Mouse (Mus musculus): ENCODE measurements around the gene Tnfrsf8.
"Not testable (repeated sequence)": the region's sequence is repeated elsewhere in the genome, so short reads cannot be mapped to it uniquely, and the experiment has no call there.

Gene Tnfrsf8

GRCm38 (mm10) chr4:145314836-145315467 is at the start of gene Tnfrsf8:
TSS of gene Tnfrsf8 (minus strand) at chr4:145315164.
- DNase-seq (ENCODE audit: low spot score), result no peak

DNA sequence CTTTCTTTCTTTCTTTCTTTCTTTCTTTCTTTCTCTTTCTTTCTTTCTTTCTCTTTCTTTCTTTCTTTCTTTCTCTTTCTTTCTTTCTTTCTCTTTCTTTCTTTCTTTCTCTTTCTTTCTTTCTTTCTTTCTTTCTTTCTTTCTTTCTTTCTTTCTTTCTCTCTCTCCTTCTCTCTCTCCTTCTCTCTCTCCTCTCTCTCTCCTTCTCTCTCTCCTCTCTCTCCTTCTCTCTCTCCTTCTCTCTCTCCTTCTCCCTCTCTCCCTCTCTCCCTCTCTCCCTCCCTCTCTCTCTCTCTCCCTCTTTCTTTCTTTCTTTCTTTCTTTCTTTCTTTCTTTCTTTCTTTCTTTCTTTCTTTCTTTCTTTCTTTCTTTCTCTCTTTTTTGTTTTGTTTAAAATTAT is 46.7 kb upstream of the Tnfrsf8 start:
- not testable (repeated sequence) for DNase-seq (ENCODE audit: low spot score)

DNA sequence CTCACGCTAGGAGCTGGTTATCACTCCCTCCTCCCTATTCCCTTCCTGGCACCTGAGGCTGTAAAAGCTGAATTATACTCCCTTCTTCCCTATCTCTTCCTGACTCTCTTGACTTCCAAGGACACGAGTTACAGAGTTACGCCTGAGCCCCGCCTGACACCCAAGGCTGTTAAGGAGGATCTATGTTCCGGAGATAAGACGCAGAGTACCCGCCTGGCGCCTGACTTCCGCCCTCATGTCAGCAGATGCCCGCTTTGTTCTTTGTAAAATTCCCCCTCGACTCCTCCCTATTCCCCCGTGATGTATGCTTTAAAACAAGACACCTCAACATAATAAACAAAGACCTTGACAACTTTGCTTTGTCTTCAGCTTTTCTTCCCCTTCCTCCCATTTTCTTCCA is 46.1 kb upstream of the Tnfrsf8 start:
- no peak for DNase-seq (ENCODE audit: low spot score)

DNA sequence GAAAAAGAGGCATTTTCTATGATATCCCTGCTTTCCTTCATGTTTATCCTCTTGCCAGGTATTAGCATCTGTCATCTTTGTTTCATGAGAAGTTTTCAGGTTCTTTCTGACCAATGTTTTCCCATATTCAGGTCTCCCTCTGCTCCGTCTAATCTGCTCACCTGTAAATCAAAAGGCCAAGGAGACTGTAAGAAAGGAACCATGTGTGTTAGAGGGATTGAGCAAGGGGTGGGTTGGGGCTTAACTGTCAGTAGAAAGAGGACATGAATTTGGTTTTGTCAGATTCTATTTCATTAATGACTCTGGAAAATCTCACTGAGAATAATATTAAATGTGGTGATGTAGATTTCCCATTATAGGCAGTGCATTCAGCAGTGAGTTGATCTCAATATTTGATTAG is 45.6 kb upstream of the Tnfrsf8 start:
- no peak for DNase-seq (ENCODE audit: low spot score)

- DNase-seq (ENCODE audit: low spot score), result no peak
Measured at GRCm38 (mm10) chr4:145356234-145356633, 41.3 kb upstream of the Tnfrsf8 start.

- DNase-seq (ENCODE audit: low spot score), result no peak
Measured at GRCm38 (mm10) chr4:145353855-145354254, 38.9 kb upstream of the Tnfrsf8 start.

DNA sequence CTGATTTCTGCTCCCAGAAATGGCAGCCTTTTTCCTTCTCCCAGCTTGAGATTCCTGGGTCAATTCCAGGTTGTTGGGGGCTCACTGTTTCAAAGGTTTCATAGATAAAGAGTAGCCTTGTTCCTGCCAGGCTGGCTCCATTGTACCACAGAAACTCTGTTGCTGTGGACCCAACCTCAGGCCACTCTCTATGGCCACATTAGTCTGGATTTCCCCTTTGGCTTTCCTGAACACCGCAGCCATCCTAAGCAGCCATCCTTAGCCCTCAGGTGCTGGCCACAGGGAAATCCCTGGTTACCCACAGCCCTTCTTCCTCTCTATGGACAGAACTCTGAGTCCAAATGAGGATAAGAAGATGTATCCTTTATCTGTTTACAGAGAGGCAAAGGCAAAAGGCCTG is 30.0 kb upstream of the Tnfrsf8 start:
- DNase-seq (ENCODE audit: low spot score), result no peak

DNA sequence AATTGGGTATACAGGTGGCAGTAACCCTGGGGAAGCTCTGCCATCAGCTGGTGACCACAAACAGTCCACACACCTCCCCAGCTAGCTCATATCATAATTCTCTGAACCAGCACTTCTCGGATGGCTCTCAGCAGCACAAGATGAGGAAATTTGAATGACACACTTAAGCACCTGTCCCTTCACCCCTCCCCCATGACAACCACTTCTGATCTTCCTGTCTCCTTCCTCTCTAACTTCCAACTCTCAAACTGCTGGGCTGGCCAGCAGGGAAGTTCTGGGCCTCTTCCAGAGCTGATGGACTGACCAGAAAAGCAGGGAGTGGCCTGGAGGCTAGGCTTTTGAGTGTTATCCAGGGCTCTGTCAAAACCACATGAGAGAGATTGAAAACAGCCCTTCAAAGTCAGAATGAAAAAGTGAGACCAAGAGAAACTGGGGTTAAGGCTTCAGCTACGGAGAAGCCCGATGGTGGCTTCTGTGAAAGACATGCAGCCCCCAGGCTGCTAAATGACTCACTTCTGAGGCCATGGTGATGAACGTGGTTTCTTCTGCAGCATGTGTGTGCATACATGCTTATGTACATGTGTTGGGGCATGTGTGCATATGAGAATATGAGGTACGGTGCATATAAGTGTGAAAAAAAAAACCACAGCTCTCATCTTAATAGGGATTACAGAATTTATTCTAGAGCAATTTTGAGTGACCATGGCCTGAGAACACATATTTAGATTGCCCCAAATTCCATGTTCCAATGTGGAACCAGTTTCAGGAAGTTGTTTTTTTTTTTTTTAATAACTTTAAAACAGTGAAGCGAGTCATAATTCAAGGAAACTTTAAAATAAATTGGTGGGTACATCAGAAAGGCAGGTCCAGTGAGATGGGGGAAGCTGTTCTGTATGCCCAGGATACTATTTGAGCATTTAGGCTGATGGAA is 27.2 kb upstream of the Tnfrsf8 start:
- no peak for DNase-seq (ENCODE audit: low spot score)

- no peak for DNase-seq (ENCODE audit: low spot score)
Measured at GRCm38 (mm10) chr4:145337906-145338858, 23.2 kb upstream of the Tnfrsf8 start.

DNA sequence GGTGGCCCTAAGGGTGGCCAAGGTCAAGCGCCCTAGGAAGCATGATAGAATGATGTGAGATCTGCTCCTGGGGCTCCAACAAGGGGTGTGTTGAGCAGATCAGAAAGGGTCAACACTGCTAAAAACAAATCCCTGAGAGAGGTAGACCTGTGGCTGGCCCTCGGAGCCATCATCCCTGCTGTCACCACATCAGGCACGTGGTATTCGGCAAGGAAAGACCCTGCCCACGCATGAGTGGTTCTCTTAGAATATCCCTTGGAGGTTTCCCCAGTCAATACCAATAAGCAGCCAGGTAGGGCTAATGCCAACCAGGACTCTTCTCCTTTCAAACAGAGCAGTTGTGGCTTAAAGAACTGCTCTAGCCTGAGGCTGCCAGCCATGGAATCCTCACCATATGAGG is 21.6 kb upstream of the Tnfrsf8 start:
- no peak for DNase-seq (ENCODE audit: low spot score)

DNA sequence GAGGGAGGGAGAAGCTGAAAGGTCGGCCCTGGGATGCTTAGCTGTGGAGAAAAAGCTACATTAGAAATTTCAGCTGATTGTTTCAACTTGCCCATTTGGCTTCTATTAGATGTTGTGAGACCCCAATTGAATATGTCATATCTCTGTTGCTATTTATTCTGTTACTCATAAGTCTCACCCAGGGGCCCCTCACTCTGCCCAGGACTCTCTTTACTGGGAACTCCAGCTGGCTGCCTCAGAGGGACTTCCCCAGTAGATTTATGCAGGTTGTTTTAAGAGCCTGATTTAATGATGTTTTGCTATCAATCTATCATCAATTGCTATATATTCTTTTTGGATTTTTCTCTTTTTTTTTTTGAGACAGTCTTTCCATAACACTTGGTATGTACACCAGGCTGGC is 21.1 kb upstream of the Tnfrsf8 start:
- DNase-seq (ENCODE audit: low spot score), result no peak

DNA sequence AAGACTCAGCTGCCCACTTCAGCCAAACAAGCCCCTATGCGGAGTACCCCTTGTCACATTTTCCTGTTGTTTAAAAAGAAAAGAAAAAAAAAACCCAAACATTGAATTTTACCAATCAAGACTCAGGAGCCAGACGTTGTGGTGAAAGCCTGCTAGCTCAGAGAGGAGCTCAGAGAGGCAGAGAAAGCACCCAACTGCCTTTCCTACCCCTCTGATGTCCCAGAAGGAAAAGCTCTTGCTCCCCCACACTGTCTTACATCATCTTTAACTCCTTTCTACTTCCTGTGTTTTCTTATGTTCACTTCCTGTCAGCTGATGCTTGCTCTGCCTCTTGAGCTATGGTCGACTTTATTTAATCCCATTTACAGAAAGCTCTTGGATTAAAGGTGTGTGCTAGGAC is 8.7 kb upstream of the Tnfrsf8 start:
- DNase-seq (ENCODE audit: low spot score), result no peak

DNA sequence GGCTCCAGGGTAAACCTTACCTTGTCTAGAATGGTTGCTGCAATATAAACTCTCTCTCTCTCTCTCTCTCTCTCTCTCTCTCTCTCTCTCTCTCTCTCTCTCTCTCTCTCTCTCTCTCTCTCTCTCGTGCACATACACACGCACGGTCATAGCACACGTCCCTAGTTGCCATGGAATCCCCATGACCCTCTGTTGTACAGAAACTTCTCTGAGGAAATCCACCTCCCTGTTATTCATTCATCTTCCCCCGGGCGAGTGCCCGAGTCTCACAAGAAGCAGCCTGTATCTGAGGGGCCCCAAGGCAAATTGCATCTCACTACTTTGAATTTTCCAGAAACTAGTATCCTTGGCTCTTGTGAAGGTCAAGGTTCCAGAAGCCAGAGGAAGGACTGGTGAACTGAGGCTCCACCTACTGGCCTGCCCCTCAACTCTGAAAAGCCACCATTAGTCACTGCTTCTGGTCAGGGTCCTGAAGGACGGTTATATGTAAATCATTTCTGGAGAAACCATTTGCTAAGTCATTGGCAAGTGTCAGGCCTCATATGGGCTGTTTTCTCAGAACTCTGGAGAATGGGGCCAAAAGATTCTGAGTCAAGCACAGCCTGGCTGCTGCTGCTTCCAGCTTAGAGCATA is 8.1 kb upstream of the Tnfrsf8 start:
- DNase-seq (ENCODE audit: low spot score), result no peak

- no peak for DNase-seq (ENCODE audit: low spot score)
Measured at GRCm38 (mm10) chr4:145322211-145322610, 7.2 kb upstream of the Tnfrsf8 start.

- DNase-seq (ENCODE audit: low spot score), result no peak
Measured at GRCm38 (mm10) chr4:145320624-145321023, 5.7 kb upstream of the Tnfrsf8 start.

DNA sequence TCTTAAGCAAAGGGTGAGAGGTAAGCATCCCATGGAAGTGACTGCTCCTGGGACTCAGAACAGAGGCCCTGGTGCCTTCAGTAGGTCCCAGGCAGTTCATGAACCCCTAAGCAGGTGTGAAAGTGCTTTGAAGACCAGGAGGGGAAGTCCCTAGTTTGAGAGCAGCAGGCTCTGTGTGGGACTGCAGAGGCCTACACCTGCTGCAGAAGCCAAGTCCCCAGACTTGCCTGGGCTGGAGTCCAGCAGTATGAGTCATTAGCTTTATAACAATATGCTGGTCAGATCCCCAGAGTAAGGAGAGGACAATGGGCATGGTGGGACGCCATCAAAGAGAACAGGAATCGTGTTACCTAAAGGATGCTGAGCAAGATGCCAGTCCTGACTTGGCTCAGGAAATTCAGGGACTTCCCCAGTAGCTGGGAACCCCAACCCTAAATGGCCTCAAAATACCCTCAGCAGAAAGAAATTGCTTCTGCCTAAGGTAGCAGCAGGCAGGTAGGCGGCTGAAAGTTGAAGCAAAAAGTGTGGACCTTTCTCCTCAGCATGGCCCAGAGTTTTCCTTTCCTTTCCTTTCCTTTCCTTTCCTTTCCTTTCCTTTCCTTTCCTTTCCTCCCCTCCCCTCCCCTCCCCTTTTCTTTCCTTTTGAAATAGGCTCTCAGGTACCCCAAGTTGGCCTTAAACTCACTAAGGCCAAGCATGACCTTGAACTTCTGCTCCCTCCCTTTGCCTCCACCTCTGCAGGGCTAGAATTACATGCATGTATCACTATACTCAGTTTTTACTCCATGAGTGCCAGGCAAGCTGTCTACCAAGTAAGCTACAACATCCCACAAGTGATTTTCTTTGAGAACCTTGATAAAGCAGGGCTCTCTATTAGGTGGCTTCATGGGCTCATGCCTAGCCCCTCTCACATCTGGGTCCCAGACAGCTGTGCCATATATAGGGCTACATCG is 4.6 kb upstream of the Tnfrsf8 start:
- no peak for DNase-seq (ENCODE audit: low spot score)

DNA sequence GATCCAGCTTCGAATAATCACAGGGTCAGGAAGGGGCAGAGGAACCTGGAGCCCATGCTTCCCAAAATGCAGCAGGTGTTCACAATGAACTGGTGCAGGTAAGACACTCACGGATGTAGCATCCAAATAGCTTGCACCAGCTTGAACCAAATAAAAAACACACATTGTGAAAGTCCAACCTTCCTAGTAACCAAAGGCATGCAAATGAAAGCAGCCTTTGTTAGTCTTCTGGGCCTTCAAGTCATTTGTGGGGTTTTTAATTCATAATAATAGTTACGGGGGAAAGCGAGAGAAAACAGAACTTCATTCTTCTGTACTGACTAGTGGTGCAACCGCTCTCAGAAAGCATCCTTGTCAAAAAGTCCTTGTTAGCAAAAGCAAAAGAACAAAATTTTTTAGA is 1.7 kb upstream of the Tnfrsf8 start:
- no peak for DNase-seq (ENCODE audit: low spot score)

DNA sequence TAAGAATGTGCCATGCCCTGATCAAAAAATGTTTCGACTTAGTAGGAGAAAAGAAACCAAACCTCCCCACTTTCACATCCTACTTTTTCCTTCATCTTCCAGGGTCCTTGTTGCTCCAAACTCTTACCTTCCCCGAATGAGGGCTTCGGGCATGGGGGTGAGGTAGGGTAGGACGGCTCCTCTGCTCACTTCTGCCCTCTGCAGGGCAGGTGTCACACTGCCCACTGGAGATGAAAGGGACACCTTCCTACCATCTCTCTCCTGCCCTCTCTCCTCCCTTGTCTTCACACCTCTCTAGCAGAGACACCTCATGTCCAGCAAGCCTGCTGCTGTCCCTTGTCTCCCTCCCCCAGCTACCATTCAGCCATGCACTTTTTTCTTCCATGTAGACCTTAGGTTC is 998 bp downstream of the Tnfrsf8 start:
- DNase-seq (ENCODE audit: low spot score), result no peak

DNA sequence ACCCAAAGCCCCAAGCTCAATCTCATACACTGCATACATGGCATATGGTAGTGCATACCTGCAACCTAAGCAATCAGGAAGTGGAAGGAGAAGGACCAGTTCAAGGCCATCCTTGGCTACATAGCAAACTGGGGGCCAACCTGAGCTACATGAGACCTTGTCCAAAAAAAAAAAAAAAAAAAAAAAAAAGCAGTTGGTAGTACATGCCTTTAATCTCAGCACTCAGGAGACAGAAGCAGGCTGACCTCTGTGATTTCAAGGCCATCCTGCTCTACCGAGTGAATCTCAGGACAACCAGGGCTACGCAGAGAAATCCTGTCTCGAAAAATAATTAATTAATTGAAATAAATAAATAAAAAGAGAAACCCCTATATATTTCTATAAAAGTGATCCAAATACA is 1.7 kb downstream of the Tnfrsf8 start:
- no peak for DNase-seq (ENCODE audit: low spot score)

DNA sequence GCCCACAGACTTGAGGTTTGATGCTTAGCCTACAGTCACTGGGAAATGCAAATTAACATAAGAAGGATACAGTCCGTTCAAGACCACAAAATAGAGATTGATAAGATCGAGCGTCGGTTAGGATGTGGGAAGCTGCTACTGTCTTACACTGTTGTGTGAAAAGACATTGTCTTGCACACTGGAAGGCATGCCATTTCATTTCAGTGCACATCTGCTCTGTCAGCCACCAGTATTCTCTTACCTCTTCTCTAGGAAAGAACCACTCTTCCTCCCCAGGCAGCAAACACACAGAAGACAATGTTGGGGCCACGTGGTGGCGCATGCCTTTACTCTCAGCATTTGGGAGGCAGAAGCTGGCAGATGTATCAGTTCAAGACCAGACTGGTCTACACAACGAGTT is 2.4 kb downstream of the Tnfrsf8 start:
- no peak for DNase-seq (ENCODE audit: low spot score)

GRCm38 (mm10) chr4:145310859-145311258 is 4.1 kb downstream of the Tnfrsf8 start:
- no peak for DNase-seq (ENCODE audit: low spot score)
